Mouse (Mus musculus) cerebellum, adult 2 months (tissue): ENCODE measurements at regions not wholly inside any gene's neighbourhood (a gene's known extent, or its start where the extent isn't known, plus 50 kb on each side); places are given as distances from the start of the nearest gene placed in this dataset.

Experiments used
- CTCF ChIP-seq: fragments of 200-500 bp; IDR thresholded peaks from 2 replicates; pipeline ENCODE4 v1.5.1; 2011; ENCODE audit warnings: low read depth, mild to moderate bottlenecking, control low read depth, low read length, moderate library complexity, borderline replicate concordance; ENCODE audit not compliant: insufficient read depth
- POLR2A ChIP-seq: fragments of 200-500 bp; IDR thresholded peaks from 2 replicates; pipeline ENCODE4 v1.6.1; 2011; ENCODE audit warnings: low read length, control low read depth, borderline replicate concordance; ENCODE audit not compliant: insufficient read depth

DNA sequence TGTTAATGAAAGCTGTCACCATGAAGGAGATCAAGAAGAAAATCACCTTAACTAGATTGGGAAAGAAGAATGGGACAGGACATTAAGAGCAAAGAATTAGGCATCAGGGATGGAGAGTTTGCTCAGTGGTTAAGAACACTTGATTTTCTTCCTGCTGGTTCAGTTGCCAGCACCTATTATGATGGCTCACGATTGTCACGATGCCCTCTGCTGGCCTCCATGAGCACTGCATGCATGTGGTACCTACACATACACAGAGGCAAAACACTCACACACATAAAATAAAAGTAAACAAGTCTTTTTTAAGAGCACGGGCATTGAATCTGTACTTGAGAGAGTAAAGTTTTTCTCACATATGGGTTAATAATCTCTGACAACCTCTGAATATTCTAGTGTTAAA lies 88.1 kb upstream of the Elac2 start:
- peak; percentile 30; the same call in 1 of the 2 replicates for TF ChIP-seq CTCF
- no peak for TF ChIP-seq POLR2A
